Mouse (Mus musculus): Measurements from ENCODE around the gene Cstf2. TPM values are rescaled to one million over a fixed set of nuclear protein-coding genes. Genes with fewer than 3 reads are reported as not detected.
A peak's percentile ranks its signal among the peaks of the same experiment; 100 is the strongest.

The Cstf2 gene
- total RNA-seq (2022), result 100 to 1,000 TPM in 3 of 4 experiments, 10 to 100 TPM in 1; 98.4 to 112 (median 107) TPM

- DNase-seq (ENCODE audit: low spot score in 2 of 2), result peak; percentile 92 to 93
These were observed at the start of gene Cstf2 for GRCm38 (mm10) chrX:134058987-134059712. Cstf2 (plus strand) TSS chrX:134059187.

DNA sequence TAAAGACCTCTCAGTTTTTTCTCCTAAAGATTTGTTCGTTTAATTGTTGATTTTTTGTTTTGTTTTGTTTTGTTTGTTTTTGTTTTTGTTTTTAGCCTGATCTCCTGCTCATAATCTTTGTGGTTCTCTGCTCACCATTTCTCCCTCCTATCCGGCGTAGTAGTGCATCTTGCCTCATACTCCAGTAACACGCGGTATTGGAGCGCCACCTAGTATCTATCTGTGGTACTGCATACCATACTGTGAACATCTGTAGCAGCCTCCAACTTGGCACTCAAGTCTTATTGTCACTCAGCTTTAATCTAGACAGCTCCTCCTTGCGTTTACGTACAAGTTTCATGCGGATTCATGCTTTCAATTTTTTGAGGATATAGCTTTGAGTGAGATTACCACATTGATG is 40.0 kb upstream of the Cstf2 start:
- peak; percentile 33 to 72 for DNase-seq (ENCODE audit: low spot score in 2 of 2)

DNA sequence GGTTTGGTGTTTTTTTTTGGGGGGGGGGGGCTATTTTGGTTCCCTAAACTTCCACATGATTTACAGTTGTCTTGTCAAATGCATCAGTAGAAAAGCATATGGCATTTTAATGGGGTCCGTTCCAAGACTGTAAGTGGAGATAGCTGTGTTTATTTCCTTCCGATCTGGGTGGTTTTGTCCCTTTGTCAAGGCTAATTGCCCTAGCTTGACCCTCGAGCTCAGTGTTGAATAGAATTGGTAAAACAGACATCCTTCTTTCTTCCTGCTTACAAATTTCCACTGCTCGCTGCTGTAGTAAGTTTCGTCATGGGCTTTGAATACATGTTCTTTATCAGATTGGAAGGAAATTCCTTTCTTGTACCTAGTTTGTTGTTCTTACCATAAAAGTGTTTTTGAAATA is 38.3 kb upstream of the Cstf2 start:
- no peak for DNase-seq (ENCODE audit: low spot score in 2 of 2)

- DNase-seq (ENCODE audit: low spot score in 2 of 2), result no peak
These were observed 10.0 kb upstream of the Cstf2 start for GRCm38 (mm10) chrX:134048994-134049393.

GRCm38 (mm10) chrX:134056897-134057296 is 2.1 kb upstream of the Cstf2 start:
- no peak for DNase-seq (ENCODE audit: low spot score in 2 of 2)

- DNase-seq (ENCODE audit: low spot score in 2 of 2), result peak in 1 of 2 experiments; percentile 7
These were observed 729 bp upstream of the Cstf2 start for GRCm38 (mm10) chrX:134058040-134058875.

DNA sequence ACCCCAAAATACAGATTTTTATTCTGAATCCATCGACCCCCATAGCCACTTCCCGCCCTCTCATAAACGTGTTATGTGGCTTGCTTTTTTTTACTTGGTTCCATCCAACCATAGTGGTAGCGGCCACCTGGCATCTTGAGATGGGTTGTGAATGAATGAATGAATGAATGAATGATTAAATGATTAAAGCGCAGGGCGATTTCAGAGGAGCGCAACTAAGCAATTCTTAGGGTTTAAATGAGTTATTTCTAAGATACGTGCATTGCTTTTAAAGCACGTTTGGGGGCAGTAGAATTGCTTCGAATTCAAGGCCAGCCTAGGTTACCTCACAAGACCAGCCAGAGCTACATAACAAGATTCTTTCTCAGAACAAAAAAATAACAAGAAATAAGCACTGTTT is 777 bp downstream of the Cstf2 start:
- peak in 1 of 2 experiments; percentile 3 for DNase-seq (ENCODE audit: low spot score in 2 of 2)

GRCm38 (mm10) chrX:134085453-134085852 is 26.5 kb downstream of the Cstf2 start:
- DNase-seq (ENCODE audit: low spot score in 2 of 2), result no peak

DNA sequence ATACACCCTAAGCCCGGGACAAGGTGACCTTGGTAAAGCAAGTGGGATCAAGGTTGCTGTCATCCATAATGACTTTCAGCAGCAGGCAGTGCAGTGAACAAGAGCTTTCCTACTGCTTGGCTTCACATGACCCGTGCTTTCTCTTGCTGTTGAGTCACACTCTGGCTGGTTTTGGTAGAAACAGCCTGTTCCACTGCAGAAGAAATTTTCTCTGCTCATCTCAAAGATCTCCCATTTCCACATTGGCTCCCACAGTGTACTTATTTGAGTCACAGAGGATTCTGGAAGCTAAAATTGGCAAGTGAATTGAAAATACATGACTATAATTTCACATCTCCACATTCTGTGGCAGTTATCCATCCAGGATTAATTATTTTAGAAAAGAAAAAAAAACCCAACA is 43.7 kb downstream of the Cstf2 start:
- peak; percentile 4 to 15 for DNase-seq (ENCODE audit: low spot score in 2 of 2)

GRCm38 (mm10) chrX:134111767-134112166 is 52.8 kb downstream of the Cstf2 start:
- no peak for DNase-seq (ENCODE audit: low spot score in 2 of 2)

GRCm38 (mm10) chrX:134116417-134116816 is 57.4 kb downstream of the Cstf2 start:
- no peak for DNase-seq (ENCODE audit: low spot score in 2 of 2)

DNA sequence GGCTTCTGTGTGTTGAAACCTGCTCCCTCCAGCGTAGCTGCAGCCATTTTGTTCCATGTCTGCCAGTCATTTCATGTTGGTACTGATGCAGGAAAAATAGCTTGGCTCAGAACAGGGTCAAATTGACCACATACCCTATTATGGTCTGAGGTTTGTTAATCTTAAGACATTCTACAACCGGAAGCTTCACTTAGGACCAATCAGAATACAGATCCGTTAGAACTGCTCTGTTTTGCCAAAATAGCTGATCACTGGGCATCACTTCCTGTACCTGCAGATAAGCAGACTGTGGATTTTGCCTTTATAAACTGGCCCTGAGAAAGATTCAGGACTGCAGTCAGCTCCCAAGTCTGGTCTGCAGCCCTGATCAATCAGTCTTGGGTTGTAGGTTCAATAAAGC is 69.6 kb downstream of the Cstf2 start:
- DNase-seq (ENCODE audit: low spot score in 2 of 2), result no peak

DNA sequence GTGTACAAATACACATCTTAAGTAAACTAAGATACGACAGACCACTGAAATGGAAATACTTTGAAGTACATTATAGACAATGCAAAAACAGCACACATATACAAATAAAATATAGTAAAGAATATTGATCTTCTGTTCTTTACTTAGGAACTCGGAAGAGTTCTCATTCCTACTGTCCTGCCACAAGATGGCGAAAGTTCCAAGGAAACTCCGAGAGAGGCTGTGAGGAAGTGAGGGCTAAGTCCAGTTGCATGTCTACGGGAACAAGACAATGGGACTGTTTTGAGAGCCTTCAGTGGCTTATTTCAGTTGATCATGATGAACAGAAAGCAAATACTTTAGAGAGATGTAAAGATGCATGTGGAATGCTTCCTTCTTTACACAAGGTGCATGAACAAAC is 73.3 kb downstream of the Cstf2 start:
- no peak for DNase-seq (ENCODE audit: low spot score in 2 of 2)

GRCm38 (mm10) chrX:134133821-134134220 is 74.8 kb downstream of the Cstf2 start:
- no peak for DNase-seq (ENCODE audit: low spot score in 2 of 2)

Small RNA genes lying within 50 kb of the gene (microRNA-seq; reads per million reads assigned to microRNA genes)
- 0 to 0.96 reads per million in 2 experiments for gene Mir3112

Other genes starting within 250 kb of the Cstf2 start
- gene Tnmd, start 208.2 kb upstream of the Cstf2 start, total RNA-seq (2022), result under 1 TPM in 1 of 4 experiments, not detected in 3; 0.36 TPM
- gene Tspan6, start 160.8 kb upstream of the Cstf2 start, total RNA-seq (2022), result 10 to 100 TPM; 15.2 to 18.1 (median 16.2) TPM
- gene Srpx2, start 150.8 kb upstream of the Cstf2 start, total RNA-seq (2022), result 1 to 10 TPM in 1 of 4 experiments, under 1 TPM in 3; 0.52 to 1.1 (median 0.90) TPM
- 1 to 10 TPM in 3 of 4 experiments, under 1 TPM in 1; 0.71 to 2.3 (median 1.3) TPM for gene Sytl4, start 77.4 kb upstream of the Cstf2 start, total RNA-seq (2022)
- 1 to 10 TPM in 1 of 4 experiments, under 1 TPM in 3; 0.77 to 1.5 (median 0.86) TPM for gene Xkrx, start 102.9 kb downstream of the Cstf2 start, total RNA-seq (2022)
- not detected for gene Arl13a, start 128.3 kb downstream of the Cstf2 start, total RNA-seq (2022)
- not detected for gene Nox1, start 162.8 kb downstream of the Cstf2 start, total RNA-seq (2022)
- gene Trmt2b, start 217.8 kb downstream of the Cstf2 start, total RNA-seq (2022), result 10 to 100 TPM in 2 of 4 experiments, 1 to 10 TPM in 2; 8.7 to 10.6 (median 9.5) TPM
- 10 to 100 TPM; 50.5 to 64.1 (median 53.3) TPM for gene Tmem35a, start 236.0 kb downstream of the Cstf2 start, total RNA-seq (2022)
- under 1 TPM; 0.28 to 0.64 (median 0.35) TPM for gene Cenpi, start 248.9 kb downstream of the Cstf2 start, total RNA-seq (2022)